Mouse (Mus musculus) liver, postnatal 0 days (tissue): ENCODE results near the gene Arsa. TPM values are rescaled to one million over a fixed set of nuclear protein-coding genes. Genes with fewer than 3 reads are reported as not detected.

Experiments used
- ATAC-seq: fragments of 200-750 bp; cut with Nextera tagmentation; 2 replicates; pipeline ENCODE4 v1.8.0; 2017; ENCODE audit warnings: mild to moderate bottlenecking, moderate library complexity
- DNase-seq: peaks from one replicate; pipeline ENCODE4 v3.0.0-alpha.2; 2016
- H3K27ac ChIP-seq: fragments of 300-500 bp; sonication (generic); 2 replicates; pipeline ENCODE4 v1.5.1; 2014; ENCODE audit warnings: antibody characterized with exemption, moderate library complexity, mild to moderate bottlenecking, low read depth
- H3K27me3 ChIP-seq: fragments of 300-500 bp; sonication (generic); 2 replicates; pipeline ENCODE4 v1.6.1; 2014; ENCODE audit warnings: low read length, control low read depth, mixed read lengths; ENCODE audit not compliant: insufficient read depth
- H3K36me3 ChIP-seq: fragments of 300-500 bp; sonication (generic); replicated peaks from 2 replicates; pipeline ENCODE4 v1.6.1; 2014; ENCODE audit warnings: mild to moderate bottlenecking, control low read depth, low read length, moderate library complexity, mixed read lengths; ENCODE audit not compliant: insufficient read depth
- H3K4me1 ChIP-seq: fragments of 300-500 bp; sonication (generic); 2 replicates; pipeline ENCODE4 v1.6.1; 2014; ENCODE audit warnings: antibody characterized with exemption, mild to moderate bottlenecking, control low read depth; ENCODE audit not compliant: insufficient read depth
- H3K4me2 ChIP-seq: fragments of 300-500 bp; sonication (generic); 2 replicates; pipeline ENCODE4 v1.6.1; 2014; ENCODE audit warnings: low read depth, mild to moderate bottlenecking, low read length, moderate library complexity, mixed read lengths
- H3K4me3 ChIP-seq: fragments of 300-500 bp; sonication (generic); 2 replicates; pipeline ENCODE4 v1.5.1; 2014; ENCODE audit warnings: low read depth, low read length
- H3K9ac ChIP-seq: fragments of 300-500 bp; sonication (generic); replicated peaks from 2 replicates; pipeline ENCODE4 v1.6.1; 2014; ENCODE audit warnings: mild to moderate bottlenecking, moderate library complexity
- H3K9me3 ChIP-seq: fragments of 300-500 bp; sonication (generic); 2 replicates; pipeline ENCODE4 v1.6.1; 2016; ENCODE audit warnings: mild to moderate bottlenecking, control low read depth, low read length, mixed read lengths
- CTCF ChIP-seq: sonication (generic); IDR thresholded peaks from 2 replicates; pipeline ENCODE4 v1.5.1; 2016; ENCODE audit warnings: antibody characterized with exemption, low read depth
- EP300 ChIP-seq: IDR thresholded peaks from 2 replicates; pipeline ENCODE4 v1.6.1; 2016; ENCODE audit warnings: antibody characterized with exemption, low read depth, mild to moderate bottlenecking
- WGBS: fragments of 180-500 bp; shearing (Covaris S2); extraction: QIAGEN DNeasy Blood & Tissue Kit; methylation state at CpG from one replicate; pipeline ENCODE4 v1.1.7; 2014; ENCODE audit not compliant: insufficient replicate concordance; 5-methylcytosine and 5-hydroxymethylcytosine counted together
- polyA plus RNA-seq: library from polyadenylated mRNA; unstranded; fragments of >200 nt; fragmentation: Nextera tagmentation; extraction: Ambion mirVana; gene quantifications from 2 replicates; pipeline ENCODE4 v1.2.1, GENCODE M21; 2015

Gene Arsa
- polyA plus RNA-seq, 1 experiment from 2014 or later: 5.5 TPM

- peaks cover 30% of the 10 kb centered on the region for H3K36me3 ChIP-seq
- no peaks in the 10 kb centered on the region for H3K9me3 ChIP-seq
- TF ChIP-seq CTCF: no peak
- TF ChIP-seq EP300: no peak
- peaks cover 6% of the 10 kb centered on the region for H3K4me1 ChIP-seq
- no peak overlapping the region for H3K27ac ChIP-seq
- no peaks in the 10 kb centered on the region for H3K27me3 ChIP-seq
- ATAC-seq (no peak), DNase-seq (no peak)
- no peak overlapping the region for H3K4me3 ChIP-seq
- no peak overlapping the region for H3K9ac ChIP-seq
- WGBS: 83% methylated on average over 8 of the region's 8 CpGs
- H3K4me2 ChIP-seq: no peak overlapping the region
These were observed 52.6 kb downstream of the Arsa start for GRCm38 (mm10) chr15:89424621-89425020.

Other genes with a start within 250 kb of the Arsa start
- gene Sbf1, start 162.1 kb downstream of the Arsa start, polyA plus RNA-seq: 16.5 and 17.0 TPM in 2 replicates
- gene Adm2, start 154.7 kb downstream of the Arsa start, polyA plus RNA-seq: 1.4 and 3.7 TPM in 2 replicates
- 22.9 and 27.0 TPM in 2 replicates for gene Miox, start 143.0 kb downstream of the Arsa start, polyA plus RNA-seq
- 22.1 and 24.0 TPM in 2 replicates for gene Lmf2, start 121.8 kb downstream of the Arsa start, polyA plus RNA-seq
- 59.4 and 59.8 TPM in 2 replicates for gene Ncaph2, start 121.7 kb downstream of the Arsa start, polyA plus RNA-seq
- gene Sco2, start 103.6 kb downstream of the Arsa start, polyA plus RNA-seq: 9.1 and 10.1 TPM in 2 replicates
- 5.8 and 7.7 TPM in 2 replicates for gene Tymp, start 100.4 kb downstream of the Arsa start, polyA plus RNA-seq
- gene Odf3b, start 98.1 kb downstream of the Arsa start, polyA plus RNA-seq: 1.8 and 2.0 TPM in 2 replicates
- not detected in 2 replicates for gene Klhdc7b, start 92.5 kb downstream of the Arsa start, polyA plus RNA-seq
- gene Syce3, start 66.9 kb downstream of the Arsa start, polyA plus RNA-seq: not detected in 2 replicates
- 10.7 and 12.4 TPM in 2 replicates for gene Cpt1b, start 51.6 kb downstream of the Arsa start, polyA plus RNA-seq
- 0.64 and 1.5 TPM in 2 replicates for gene C730034F03Rik, start 47.8 kb downstream of the Arsa start, polyA plus RNA-seq
- not detected in 2 replicates for gene Gm44502, start 47.7 kb downstream of the Arsa start, polyA plus RNA-seq
- 42.7 and 44.3 TPM in 2 replicates for gene Chkb, start 47.5 kb downstream of the Arsa start, polyA plus RNA-seq
- not detected in 2 replicates for gene Mapk8ip2, start 23.5 kb downstream of the Arsa start, polyA plus RNA-seq
- gene Shank3, start 22.2 kb upstream of the Arsa start, polyA plus RNA-seq: 0.27 and 0.81 TPM in 2 replicates
- gene Acr, start 90.9 kb upstream of the Arsa start, polyA plus RNA-seq: 0.09 TPM in 1 of 2 replicates, not detected in the other
- 2.8 and 3.2 TPM in 2 replicates for gene Rabl2, start 114.5 kb upstream of the Arsa start, polyA plus RNA-seq